Mouse (Mus musculus) embryonic facial prominence, embryonic 13.5 days (tissue): ENCODE results near the gene Nfe2l1. TPM values are rescaled to one million over a fixed set of nuclear protein-coding genes. Genes with fewer than 3 reads are reported as not detected.

Experiments
- ATAC-seq: fragments of 200-750 bp; cut with Nextera tagmentation; 2 replicates; pipeline ENCODE4 v1.8.0; 2017; ENCODE audit warnings: low read depth; ENCODE audit not compliant: insufficient number of reproducible peaks, insufficient read depth, low FRiP score, low TSS enrichment
- H3K27ac ChIP-seq: fragments of 300-500 bp; sonication (generic); 2 replicates; pipeline ENCODE4 v1.5.1; 2015; ENCODE audit warnings: moderate library complexity, mild to moderate bottlenecking, inconsistent platforms
- H3K27me3 ChIP-seq: fragments of 300-500 bp; sonication (generic); 2 replicates; pipeline ENCODE4 v1.6.1; 2015; ENCODE audit warnings: mild to moderate bottlenecking, inconsistent platforms
- H3K36me3 ChIP-seq: fragments of 300-500 bp; sonication (generic); 2 replicates; pipeline ENCODE4 v1.6.1; 2015; ENCODE audit warnings: mild to moderate bottlenecking, inconsistent platforms
- H3K4me1 ChIP-seq: fragments of 300-500 bp; sonication (generic); 2 replicates; pipeline ENCODE4 v1.6.1; 2015; ENCODE audit warnings: inconsistent platforms
- H3K4me2 ChIP-seq: fragments of 300-500 bp; sonication (generic); 2 replicates; pipeline ENCODE4 v1.6.1; 2015; ENCODE audit warnings: moderate library complexity, mild to moderate bottlenecking, inconsistent platforms
- H3K4me3 ChIP-seq: fragments of 300-500 bp; sonication (generic); 2 replicates; pipeline ENCODE4 v1.5.1; 2015; ENCODE audit warnings: mild to moderate bottlenecking, inconsistent platforms
- H3K9ac ChIP-seq: fragments of 300-500 bp; sonication (generic); 2 replicates; pipeline ENCODE4 v1.6.1; 2015; ENCODE audit warnings: mild to moderate bottlenecking, inconsistent platforms
- H3K9me3 ChIP-seq: fragments of 300-500 bp; sonication (generic); 2 replicates; pipeline ENCODE4 v1.6.1; 2016; ENCODE audit warnings: inconsistent platforms
- WGBS: fragments of 180-500 bp; shearing (Covaris S2); methylation state at CpG from one replicate; pipeline ENCODE4 v1.1.7; 2015; ENCODE audit warnings: mixed read lengths; 5-methylcytosine and 5-hydroxymethylcytosine counted together
- polyA plus RNA-seq: library from polyadenylated mRNA; unstranded; fragments of >200 nt; fragmentation: Nextera tagmentation; extraction: Ambion mirVana; gene quantifications from 2 replicates; pipeline ENCODE4 v1.2.1, GENCODE M21; 2015

Gene Nfe2l1
- 61.7 and 66.5 TPM in 2 replicates for polyA plus RNA-seq

GRCm38 (mm10) chr11:96829813-96830538 is at the start of gene Nfe2l1:
Gene Nfe2l1, minus strand, starts transcription at chr11:96829968.
- peaks cover 19% of the 10 kb centered on the region for H3K36me3 ChIP-seq
- H3K4me1 ChIP-seq: peaks cover 44% of the 10 kb centered on the region
- peak within 1 kb of the TSS; percentile 97 for H3K4me2 ChIP-seq
- H3K9me3 ChIP-seq: no peaks in the 10 kb centered on the region
- H3K27ac ChIP-seq: peak within 1 kb of the TSS; percentile 97
- under 1% methylated on average over 50 of the region's 51 CpGs for WGBS
- H3K27me3 ChIP-seq: no peaks in the 10 kb centered on the region
- peak within 1 kb of the TSS; percentile 90 for H3K4me3 ChIP-seq
- ATAC-seq: peak; percentile 99
- peak within 1 kb of the TSS; percentile 92 for H3K9ac ChIP-seq

- ATAC-seq: no peak
- H3K36me3 ChIP-seq: no peaks in the 10 kb centered on the region
- H3K4me1 ChIP-seq: peaks cover 24% of the 10 kb centered on the region
- H3K9me3 ChIP-seq: no peaks in the 10 kb centered on the region
- 31% methylated on average over 7 of the region's 7 CpGs for WGBS
- H3K9ac ChIP-seq: no peak overlapping the region
- H3K4me2 ChIP-seq: no peak overlapping the region
- H3K27me3 ChIP-seq: peaks cover 5% of the 10 kb centered on the region; the same call in 1 of the 2 replicates
- H3K27ac ChIP-seq: no peak overlapping the region
- no peak overlapping the region for H3K4me3 ChIP-seq
Observed at GRCm38 (mm10) chr11:96879359-96879758, 49.6 kb upstream of the Nfe2l1 start.

DNA sequence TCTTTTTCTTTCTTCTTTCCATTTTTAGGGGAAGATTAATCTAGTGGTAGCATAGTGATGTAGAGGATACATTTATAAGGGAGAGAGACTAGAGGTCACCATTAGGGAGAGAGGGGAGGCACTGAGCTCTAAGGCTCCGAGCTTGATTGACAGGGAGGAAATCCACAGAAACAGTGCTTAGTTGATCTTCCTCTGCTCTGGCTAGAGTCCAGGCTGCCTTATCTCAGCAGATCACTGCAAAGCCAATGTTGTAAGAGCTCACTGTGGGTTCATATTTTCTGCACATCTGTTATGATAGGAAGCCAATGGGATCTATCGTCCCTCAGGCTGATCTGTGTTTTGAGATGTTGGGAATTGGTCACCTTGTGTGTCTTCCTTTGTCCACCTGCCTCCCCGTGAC is 48.9 kb upstream of the Nfe2l1 start:
- no peaks in the 10 kb centered on the region for H3K36me3 ChIP-seq
- no peak overlapping the region for H3K27ac ChIP-seq
- H3K4me2 ChIP-seq: no peak overlapping the region
- H3K4me3 ChIP-seq: no peak overlapping the region
- 47% methylated on average over 3 of the region's 3 CpGs for WGBS
- no peak overlapping the region for H3K9ac ChIP-seq
- ATAC-seq: no peak
- H3K4me1 ChIP-seq: peaks cover 31% of the 10 kb centered on the region
- H3K27me3 ChIP-seq: peaks cover 5% of the 10 kb centered on the region; the same call in 1 of the 2 replicates
- H3K9me3 ChIP-seq: no peaks in the 10 kb centered on the region

DNA sequence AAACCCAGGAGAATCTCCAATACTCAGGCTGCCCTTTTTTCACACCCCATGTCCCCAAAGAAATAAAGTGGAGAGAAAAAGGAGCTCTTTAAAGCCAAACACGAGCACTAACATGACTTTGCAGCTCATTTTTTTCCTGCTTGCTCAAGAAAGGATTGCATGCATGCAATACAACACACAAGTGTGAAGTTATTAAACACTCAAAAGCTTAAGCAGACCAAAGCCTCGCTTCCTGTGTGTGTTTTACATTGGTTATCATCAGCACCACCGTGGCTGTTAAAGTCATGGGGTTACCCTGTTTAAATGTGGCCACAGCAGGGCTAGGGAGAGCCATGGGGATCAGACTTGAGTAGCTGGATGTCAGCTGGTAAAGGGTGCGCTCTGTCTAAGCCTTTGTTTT is 47.3 kb upstream of the Nfe2l1 start:
- Histone ChIP-seq H3K4me2 (peak overlapping the region; percentile 81; the same call in 1 of the 2 replicates), H3K4me1 (peaks cover 46% of the 10 kb centered on the region), H3K27ac (no peak overlapping the region), H3K36me3 (no peaks in the 10 kb centered on the region), H3K4me3 (no peak overlapping the region), H3K9me3 (no peaks in the 10 kb centered on the region), H3K27me3 (peaks cover 5% of the 10 kb centered on the region), H3K9ac (peak overlapping the region; percentile 58; the same call in 1 of the 2 replicates)
- WGBS: 50% methylated on average over 4 of the region's 4 CpGs
- ATAC-seq: no peak

DNA sequence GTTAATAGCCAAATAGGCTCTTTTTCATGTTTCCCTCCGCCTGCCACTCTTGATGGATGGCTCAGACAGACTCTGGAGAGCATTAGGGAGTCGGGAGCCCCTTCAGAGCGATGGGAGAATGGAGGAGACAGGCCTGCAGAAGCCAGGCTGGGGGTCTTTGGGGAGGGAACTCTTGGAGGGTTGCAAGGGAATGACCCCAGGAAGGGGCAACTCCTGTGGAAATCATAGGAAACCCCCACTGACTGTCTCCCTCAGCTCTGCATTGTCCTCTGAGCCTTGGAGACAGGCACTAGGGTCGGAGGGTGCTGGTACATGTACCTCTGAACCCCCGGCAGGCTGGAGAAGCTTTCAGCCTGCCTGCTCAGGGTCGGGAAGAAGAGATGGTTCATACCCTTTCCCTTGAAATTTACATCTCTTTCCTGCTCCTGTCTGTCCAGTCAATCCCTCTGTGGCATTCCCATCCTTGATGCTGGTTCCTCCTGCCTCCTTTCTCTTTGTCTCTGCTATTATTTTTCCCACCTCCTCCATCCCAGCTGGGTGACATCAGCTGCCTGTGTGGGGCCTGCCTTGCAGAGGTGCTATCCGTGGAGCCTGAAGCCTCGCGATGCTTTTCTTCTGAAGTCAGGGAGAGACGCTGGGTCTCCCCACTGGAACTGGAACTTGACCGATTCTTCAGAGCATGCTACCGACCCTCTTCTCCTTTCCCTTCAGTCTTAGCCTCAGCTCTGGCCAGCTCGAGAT is 46.7 kb upstream of the Nfe2l1 start:
- Histone ChIP-seq H3K27ac (peak overlapping the region; percentile 68), H3K4me2 (peak overlapping the region; percentile 81), H3K4me3 (peak overlapping the region; percentile 46), H3K27me3 (peaks cover 5% of the 10 kb centered on the region), H3K36me3 (no peaks in the 10 kb centered on the region), H3K4me1 (peaks cover 46% of the 10 kb centered on the region), H3K9ac (peak overlapping the region; percentile 58), H3K9me3 (no peaks in the 10 kb centered on the region)
- ATAC-seq: no peak
- WGBS: 5% methylated on average over 13 of the region's 13 CpGs

DNA sequence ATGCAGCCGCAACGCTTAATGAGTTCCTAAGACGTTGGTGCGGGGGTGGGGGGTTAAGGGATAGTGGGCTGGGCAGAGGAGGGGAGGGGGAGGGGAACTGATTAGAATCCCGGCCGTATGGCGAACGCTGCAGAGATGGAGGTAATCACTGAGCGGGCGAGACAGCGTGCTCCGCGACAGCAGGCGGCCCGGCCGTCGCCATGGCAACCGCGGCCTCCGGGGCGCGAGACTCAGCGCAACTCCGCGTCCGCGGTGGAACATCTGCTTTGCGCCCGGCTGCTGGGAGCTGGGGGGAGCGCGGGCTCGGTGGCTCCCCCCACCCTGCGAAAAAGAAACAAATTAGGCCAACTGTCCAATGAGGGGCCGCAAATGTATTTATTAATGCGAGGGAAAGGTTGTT is 46.0 kb upstream of the Nfe2l1 start:
- Histone ChIP-seq H3K9ac (peak overlapping the region; percentile 58), H3K9me3 (no peaks in the 10 kb centered on the region), H3K27ac (0 out of 2 replicates have a peak overlapping the region, but pooled peaks have one; percentile 49), H3K4me2 (peak overlapping the region; percentile 81), H3K27me3 (peaks cover 5% of the 10 kb centered on the region), H3K4me1 (peaks cover 46% of the 10 kb centered on the region), H3K4me3 (peak overlapping the region; percentile 46), H3K36me3 (no peaks in the 10 kb centered on the region)
- WGBS: under 1% methylated on average over 35 of the region's 35 CpGs
- ATAC-seq: no peak

GRCm38 (mm10) chr11:96875270-96875669 is 45.5 kb upstream of the Nfe2l1 start:
- peaks cover 46% of the 10 kb centered on the region for H3K4me1 ChIP-seq
- peak overlapping the region; percentile 46 for H3K4me3 ChIP-seq
- peak overlapping the region; percentile 49; the same call in 1 of the 2 replicates for H3K27ac ChIP-seq
- H3K36me3 ChIP-seq: no peaks in the 10 kb centered on the region
- peak overlapping the region; percentile 58 for H3K9ac ChIP-seq
- no peaks in the 10 kb centered on the region for H3K9me3 ChIP-seq
- ATAC-seq: no peak; the same call in 1 of the 2 replicates
- peaks cover 5% of the 10 kb centered on the region for H3K27me3 ChIP-seq
- H3K4me2 ChIP-seq: peak overlapping the region; percentile 81
- WGBS: 15% methylated on average over 4 of the region's 4 CpGs

DNA sequence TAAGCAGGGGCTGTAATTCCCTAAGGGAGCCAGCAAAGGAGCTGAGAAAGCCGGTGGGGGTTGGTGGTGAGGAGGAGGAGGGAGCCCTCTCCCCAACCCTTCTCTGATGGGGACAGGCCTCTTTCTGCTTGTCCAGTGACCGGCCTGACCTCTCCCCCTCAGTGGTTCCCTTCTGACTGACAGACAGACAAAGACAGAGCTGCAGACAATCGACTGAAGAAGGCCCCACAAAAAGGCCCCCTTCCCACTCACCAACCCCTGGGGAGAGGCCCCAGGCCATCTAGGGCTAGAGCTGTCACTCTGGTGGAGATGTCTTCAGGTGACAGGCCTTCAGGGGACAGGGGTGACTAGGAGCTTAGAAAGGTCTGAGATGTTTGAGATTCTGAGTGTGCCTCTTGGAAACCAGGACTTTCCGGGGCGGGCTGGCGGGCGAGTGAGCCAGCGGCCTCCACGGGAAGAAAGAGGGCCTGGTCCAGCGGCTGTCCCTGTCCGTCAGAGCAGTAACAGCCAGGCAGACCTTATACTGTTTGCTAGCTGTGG is 43.9 kb upstream of the Nfe2l1 start:
- no peak for ATAC-seq
- WGBS: 33% methylated on average over 11 of the region's 11 CpGs

GRCm38 (mm10) chr11:96872441-96873379 is 42.9 kb upstream of the Nfe2l1 start:
- H3K4me1 ChIP-seq: peaks cover 46% of the 10 kb centered on the region
- no peaks in the 10 kb centered on the region for H3K36me3 ChIP-seq
- H3K4me2 ChIP-seq: peak overlapping the region; percentile 47
- 6% methylated on average over 24 of the region's 24 CpGs for WGBS
- H3K4me3 ChIP-seq: 0 out of 2 replicates have a peak overlapping the region, but pooled peaks have one; percentile 4
- no peaks in the 10 kb centered on the region for H3K9me3 ChIP-seq
- H3K9ac ChIP-seq: peak overlapping the region; percentile 62
- H3K27ac ChIP-seq: peak overlapping the region; percentile 81
- no peak for ATAC-seq
- H3K27me3 ChIP-seq: peaks cover 5% of the 10 kb centered on the region

More for the DNA sequence above, 43.9 kb upstream of the Nfe2l1 start:
- no peak overlapping the region for H3K4me3 ChIP-seq
- no peaks in the 10 kb centered on the region for H3K36me3 ChIP-seq
- H3K4me2 ChIP-seq: peak overlapping the region; percentile 47
- peaks cover 46% of the 10 kb centered on the region for H3K4me1 ChIP-seq
- no peaks in the 10 kb centered on the region for H3K9me3 ChIP-seq
- peaks cover 5% of the 10 kb centered on the region for H3K27me3 ChIP-seq
- peak overlapping the region; percentile 81; the same call in 1 of the 2 replicates for H3K27ac ChIP-seq
- H3K9ac ChIP-seq: peak overlapping the region; percentile 62

DNA sequence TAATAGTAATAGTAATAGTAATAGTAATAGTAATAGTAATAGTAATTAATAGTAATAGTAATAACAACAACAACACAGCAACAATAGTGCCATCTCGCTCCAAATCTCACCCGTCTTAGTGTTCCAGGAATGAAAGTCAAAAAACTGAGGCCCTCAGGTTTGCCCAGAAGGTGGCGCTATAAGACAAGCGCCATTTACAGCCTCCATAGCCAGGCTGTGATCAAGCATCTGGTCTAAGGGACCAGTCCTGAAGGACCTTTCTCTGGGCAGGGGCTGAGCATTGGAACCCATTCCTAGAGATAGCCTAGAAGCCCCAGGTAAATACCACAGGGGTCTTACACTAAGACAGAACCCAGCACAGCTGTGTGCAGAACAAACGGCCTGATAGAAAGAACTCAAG is 37.4 kb upstream of the Nfe2l1 start:
- no peak overlapping the region for H3K4me3 ChIP-seq
- no peak for ATAC-seq
- no peak overlapping the region for H3K4me2 ChIP-seq
- no peaks in the 10 kb centered on the region for H3K36me3 ChIP-seq
- 9% methylated on average over 5 of the region's 5 CpGs for WGBS
- H3K4me1 ChIP-seq: peaks cover 24% of the 10 kb centered on the region
- no peak overlapping the region for H3K9ac ChIP-seq
- no peaks in the 10 kb centered on the region for H3K9me3 ChIP-seq
- no peak overlapping the region for H3K27ac ChIP-seq
- 0 out of 2 replicates have a peak, but pooled peaks cover 2% of the 10 kb centered on the region for H3K27me3 ChIP-seq
